Mouse (Mus musculus) adrenal gland, postnatal 36 days (tissue): Measurements from ENCODE around the gene Spata9. TPM values are rescaled to one million over a fixed set of nuclear protein-coding genes. Genes with fewer than 3 reads are reported as not detected.
A peak's percentile ranks its signal among the peaks of the same experiment; 100 is the strongest.
"Not testable (repeated sequence)": the region's sequence is repeated elsewhere in the genome, so short reads cannot be mapped to it uniquely, and the experiment has no call there.

ENCODE experiments used
- DNase-seq, 2 experiments: peaks; one replicate each; pipeline ENCODE4 v3.0.0; 2021; ENCODE audit warnings: mixed read lengths in 1 of 2
- long read RNA-seq, 2 experiments: library from polyadenylated mRNA; stranded (forward); transcript quantifications; one replicate each; pipeline ENCODE4 v2.0.0; 2021; ENCODE audit warnings: borderline sequencing depth in 2 of 2
- total RNA-seq, 2 experiments: library from RNA; stranded (reverse); gene quantifications; 2 replicates each; pipeline ENCODE4 v1.2.3; 2021

The Spata9 gene
- not detected for total RNA-seq
- long read RNA-seq, experiment 1 = 0 reads
- long read RNA-seq, experiment 2 = 0 reads

DNA sequence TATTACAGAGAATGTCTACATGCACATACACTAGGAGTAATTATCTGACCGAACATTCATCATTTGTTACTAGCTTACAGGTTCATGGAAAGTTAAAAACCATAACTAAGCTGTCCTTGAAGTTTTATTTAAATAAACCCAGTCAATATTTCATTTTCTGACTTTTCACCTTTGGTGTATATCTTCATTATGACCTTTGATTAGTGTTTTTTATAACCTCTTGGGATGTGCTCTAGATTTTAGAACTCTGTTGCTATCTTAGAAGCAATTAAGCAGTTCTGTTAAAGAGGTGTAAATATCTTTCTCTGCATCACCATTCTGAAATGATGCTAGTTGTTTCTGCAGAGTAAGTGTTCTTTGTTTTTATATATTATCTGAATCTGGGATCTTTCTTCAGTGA is at the start of gene Spata9:
Gene Spata9, plus strand, starts transcription at position 301 of the 400 bp plus-strand sequence.
- DNase-seq = no peak

DNA sequence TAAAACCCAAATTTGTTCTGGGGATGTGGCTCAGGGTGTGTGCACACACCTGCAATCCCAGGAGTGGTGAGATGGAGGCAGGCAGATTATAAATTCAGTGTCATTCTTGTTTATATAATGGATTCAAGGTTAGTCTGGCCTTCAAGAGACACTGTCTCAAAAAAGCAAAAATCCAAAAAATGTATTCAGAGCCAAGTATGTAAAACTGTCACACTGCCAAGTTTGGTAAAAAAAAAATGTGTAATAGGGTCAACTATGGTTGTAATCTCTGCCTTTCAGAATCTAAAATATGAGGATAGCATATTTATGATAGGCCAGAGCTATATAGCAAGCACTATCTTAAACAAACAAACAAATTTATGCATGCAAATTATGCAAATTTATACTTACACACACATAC is 39.0 kb upstream of the Spata9 start:
- DNase-seq = no peak

DNA sequence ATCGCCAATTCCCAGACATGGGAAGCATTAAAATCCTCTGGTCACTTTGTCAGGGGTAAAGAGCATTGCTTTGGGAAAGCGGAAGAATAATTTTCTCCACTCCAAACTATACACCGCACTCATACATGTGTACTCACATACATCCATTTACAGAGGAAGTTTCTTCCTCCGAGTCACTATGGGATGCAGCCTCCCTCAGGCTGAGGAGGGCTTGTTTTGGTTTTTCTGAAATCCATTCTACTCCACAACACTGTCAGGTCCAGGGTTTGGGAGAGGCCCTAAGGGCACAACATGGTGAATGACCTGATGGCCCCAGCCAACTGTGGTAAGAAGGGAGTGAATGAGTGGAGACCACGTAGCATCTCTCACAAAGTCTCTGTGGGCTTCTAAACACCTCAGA is 37.9 kb upstream of the Spata9 start:
- not testable (repeated sequence) for DNase-seq

- DNase-seq = no peak
These were observed 36.9 kb upstream of the Spata9 start for GRCm38 (mm10) chr13:75930023-75930422.

- no peak for DNase-seq
These were observed 36.3 kb upstream of the Spata9 start for GRCm38 (mm10) chr13:75930660-75931059.

DNA sequence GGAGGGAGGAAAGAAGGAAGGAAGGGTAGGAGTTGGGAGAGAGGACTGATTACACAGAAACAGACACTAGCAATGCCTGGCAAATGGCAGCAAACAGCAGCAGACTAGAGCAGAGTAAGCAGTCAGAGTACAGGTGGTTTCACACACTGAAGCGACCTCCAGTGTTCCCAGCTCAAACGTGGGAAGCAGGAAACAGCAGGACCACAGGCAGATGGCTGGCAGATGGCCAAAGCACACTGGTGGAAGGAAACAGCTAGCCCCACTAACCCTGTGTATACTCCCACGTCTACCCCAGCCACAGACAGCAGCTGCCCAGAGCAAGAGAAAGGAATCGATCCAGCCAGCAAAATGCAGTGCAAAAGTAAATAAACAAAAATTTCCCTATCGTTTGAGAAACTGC is 35.9 kb upstream of the Spata9 start:
- DNase-seq = peak in 1 of 2 experiments; percentile 28

- no peak for DNase-seq
These were observed 33.7 kb upstream of the Spata9 start for GRCm38 (mm10) chr13:75933287-75933686.

DNA sequence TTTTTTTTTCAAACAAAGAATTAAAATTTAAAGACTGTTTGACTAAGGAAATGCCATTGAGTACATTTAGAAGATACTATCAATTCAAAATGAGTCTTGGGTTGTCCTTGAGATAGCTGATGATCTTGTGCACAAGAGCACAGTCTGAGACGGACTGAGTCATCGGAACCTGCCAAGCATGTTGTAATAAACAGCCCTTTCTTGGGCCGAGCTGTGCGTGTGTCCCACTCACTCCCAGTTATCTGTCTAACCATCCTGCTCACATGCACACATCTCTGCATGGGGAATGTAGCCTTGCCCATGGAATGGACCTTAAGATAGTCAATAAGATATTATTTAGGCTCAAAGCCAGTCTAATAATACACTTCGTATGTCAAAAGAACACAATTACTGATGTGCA is 28.1 kb upstream of the Spata9 start:
- DNase-seq = peak; percentile 20 to 43

- no peak for DNase-seq
These were observed 26.0 kb upstream of the Spata9 start for GRCm38 (mm10) chr13:75940791-75941517.

GRCm38 (mm10) chr13:75941518-75942295 is 25.2 kb upstream of the Spata9 start:
- no peak for DNase-seq

DNA sequence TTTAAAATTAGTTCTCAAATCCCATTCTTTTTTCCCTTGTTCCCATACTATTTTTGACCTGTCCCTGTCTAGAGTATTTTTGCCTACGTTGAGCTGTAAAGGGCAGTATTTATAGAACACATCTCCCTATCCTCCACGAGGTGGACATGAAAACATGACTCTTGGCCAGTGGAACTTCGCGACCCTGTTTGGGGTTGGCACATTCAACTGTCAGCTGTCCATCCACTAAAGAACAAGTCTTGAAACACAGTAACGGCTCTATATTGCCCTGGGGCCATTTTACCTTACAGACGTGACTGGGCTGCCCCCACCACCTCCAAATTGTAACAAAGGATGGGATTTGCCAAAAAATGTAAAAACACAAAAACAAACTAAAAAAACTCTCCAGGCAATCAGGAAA is 24.2 kb upstream of the Spata9 start:
- no peak for DNase-seq

DNA sequence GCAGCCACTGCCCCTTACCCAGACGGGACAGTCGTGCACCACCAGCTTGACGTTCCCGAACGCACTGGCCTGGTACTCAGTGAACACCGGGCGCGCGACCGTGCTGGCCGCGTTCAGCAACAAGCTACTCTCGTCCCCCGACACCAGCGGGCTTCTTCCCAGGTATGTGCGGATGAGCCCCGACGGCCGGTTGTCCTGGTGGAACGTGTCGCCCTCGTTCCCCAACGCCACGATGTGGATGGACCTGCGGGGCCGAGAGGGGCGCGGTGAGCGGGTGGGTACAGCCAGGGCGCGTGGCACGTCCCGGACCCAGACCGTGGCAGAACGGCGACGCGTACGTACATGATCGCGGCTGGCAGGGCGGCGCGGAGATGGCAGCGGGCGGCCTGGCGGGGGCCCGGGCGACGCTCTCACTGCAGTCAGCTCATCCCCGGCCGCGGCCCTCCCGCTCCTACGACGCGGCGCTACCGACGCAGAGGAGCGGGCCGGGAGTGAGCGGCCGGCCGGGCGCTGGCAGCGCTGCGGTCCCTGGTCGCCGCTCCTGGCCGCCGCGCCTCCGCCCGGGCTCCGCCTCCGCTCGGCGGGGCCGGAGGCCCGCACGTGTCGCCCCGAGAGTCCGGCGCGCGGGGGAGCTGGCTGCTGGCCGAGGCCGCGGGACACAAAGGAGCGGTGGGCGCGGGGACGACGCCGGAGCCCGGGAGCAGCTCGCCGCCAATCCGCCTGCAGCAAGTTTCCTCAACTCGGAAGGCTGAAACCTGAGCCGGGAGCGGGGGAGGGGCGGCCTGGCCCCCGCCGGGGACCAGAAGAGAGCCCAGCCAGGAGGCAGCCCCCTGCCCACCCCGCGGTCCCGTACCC is 23.5 kb upstream of the Spata9 start, which contains the start of gene Rhobtb3:
Gene Rhobtb3, minus strand, starts transcription at position 737 of the 855 bp plus-strand sequence.
- DNase-seq = peak; percentile 77 to 90

- no peak for DNase-seq
These were observed 22.7 kb upstream of the Spata9 start for GRCm38 (mm10) chr13:75944044-75944820.

DNA sequence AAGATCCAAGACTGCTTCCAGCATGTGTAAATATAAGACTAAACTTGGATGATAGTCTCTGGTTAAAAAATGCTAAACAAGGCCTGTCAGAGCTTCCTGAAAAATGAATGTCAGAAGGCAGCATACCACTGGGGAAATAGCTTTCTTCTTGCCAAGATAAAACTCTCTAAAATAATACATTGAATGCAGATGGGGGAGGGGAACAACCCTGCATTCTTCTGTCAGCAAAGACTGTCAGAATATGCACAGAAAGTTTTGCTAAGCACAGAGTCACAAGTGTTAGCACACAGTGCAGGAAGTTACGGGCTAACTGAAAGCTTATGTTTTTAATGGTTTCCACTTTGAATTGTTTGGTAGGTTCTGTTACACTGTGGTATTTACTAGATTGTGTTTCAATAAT is 16.7 kb upstream of the Spata9 start:
- DNase-seq = no peak

- no peak for DNase-seq
These were observed 11.5 kb upstream of the Spata9 start for GRCm38 (mm10) chr13:75955357-75955992.

- no peak for DNase-seq
These were observed 7.5 kb downstream of the Spata9 start for GRCm38 (mm10) chr13:75974481-75974880.

- no peak for DNase-seq
These were observed 8.7 kb downstream of the Spata9 start for GRCm38 (mm10) chr13:75975629-75976028.

GRCm38 (mm10) chr13:75976218-75976617 is 9.3 kb downstream of the Spata9 start:
- DNase-seq = no peak

DNA sequence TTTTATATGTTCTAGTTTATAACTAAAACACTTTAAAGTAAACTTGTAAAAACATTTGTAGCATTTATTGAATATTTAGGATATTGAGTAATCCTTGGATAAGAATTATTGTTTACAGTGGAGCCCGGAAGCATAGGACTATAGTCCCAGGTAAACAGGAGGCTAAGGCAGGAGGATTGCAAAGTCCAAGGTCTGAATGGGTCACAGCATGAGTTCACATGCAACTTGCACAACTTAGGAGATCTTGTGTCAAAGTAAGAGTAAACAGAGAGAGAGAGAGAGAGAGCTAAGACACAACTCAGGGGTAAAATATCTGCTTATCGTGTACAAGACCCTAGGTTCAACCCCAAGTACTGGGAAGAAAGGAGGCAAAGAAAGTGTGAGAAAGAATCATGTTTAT is 9.7 kb downstream of the Spata9 start:
- DNase-seq = no peak

- DNase-seq = peak in 1 of 2 experiments; percentile 26
These were observed 15.0 kb downstream of the Spata9 start for GRCm38 (mm10) chr13:75981901-75982300.

GRCm38 (mm10) chr13:75988096-75988495 is 21.1 kb downstream of the Spata9 start:
- DNase-seq = no peak
